Mouse (Mus musculus) C2C12 (cell line): ENCODE data around the gene Spen. TPM values are rescaled to one million over a fixed set of nuclear protein-coding genes. Genes with fewer than 3 reads are reported as not detected.

Source experiments
- H3K27me3 ChIP-seq: one replicate; pipeline ENCODE4 v1.6.1; 2011; ENCODE audit not compliant: control insufficient read depth, insufficient read depth, insufficient read length
- H3K36me3 ChIP-seq: one replicate; pipeline ENCODE4 v1.6.1; 2011; ENCODE audit not compliant: control insufficient read depth, insufficient read depth
- H3K4me3 ChIP-seq: one replicate; pipeline ENCODE4 v1.5.1; 2011; ENCODE audit warnings: mild to moderate bottlenecking, control low read depth; ENCODE audit not compliant: poor library complexity, insufficient read depth, severe bottlenecking
- H3K79me2 ChIP-seq: one replicate; pipeline ENCODE4 v1.6.1; 2011; ENCODE audit not compliant: control insufficient read depth, insufficient read depth
- H3K79me3 ChIP-seq: one replicate; pipeline ENCODE4 v1.6.1; 2011; ENCODE audit warnings: low read depth, control low read depth
- H3ac ChIP-seq: one replicate; pipeline ENCODE3; 2011; ENCODE audit warnings: low read depth; ENCODE audit not compliant: control insufficient read depth, insufficient read length
- CEBPB ChIP-seq: IDR thresholded peaks from one replicate; pipeline ENCODE4 v1.6.1; 2011; ENCODE audit warnings: low read depth, mild to moderate bottlenecking, control low read depth, moderate library complexity
- CTCF ChIP-seq: IDR thresholded peaks from one replicate; pipeline ENCODE4 v1.5.1; 2011; ENCODE audit not compliant: control insufficient read depth, insufficient read depth, insufficient read length
- FOSL1 ChIP-seq: IDR thresholded peaks from one replicate; pipeline ENCODE4 v1.8.0; 2011; ENCODE audit warnings: mild to moderate bottlenecking, low read length; ENCODE audit not compliant: poor library complexity, insufficient read depth, severe bottlenecking
- MAX ChIP-seq: IDR thresholded peaks from one replicate; pipeline ENCODE4 v1.6.1; 2011; ENCODE audit warnings: mild to moderate bottlenecking, control low read depth
- MYOD1 ChIP-seq: IDR thresholded peaks from one replicate; pipeline ENCODE4 v1.6.1; 2011; ENCODE audit warnings: low read depth; ENCODE audit not compliant: control insufficient read depth, insufficient read length
- MYOG ChIP-seq: IDR thresholded peaks from one replicate; pipeline ENCODE4 v1.6.1; 2011; ENCODE audit not compliant: control insufficient read depth, insufficient read length; ENCODE audit errors: extremely low read depth
- USF1 ChIP-seq: IDR thresholded peaks from one replicate; pipeline ENCODE4 v1.6.1; 2011; ENCODE audit warnings: low read depth, mild to moderate bottlenecking, control low read depth, moderate library complexity
- polyA plus RNA-seq: library from polyadenylated mRNA; unstranded; fragments of >200 nt; fragmentation: generic; extraction: Trizol; gene quantifications from one replicate; pipeline ENCODE4 v1.2.1, GENCODE M21; 2012; ENCODE audit warnings: missing spikeins

Spen gene
- polyA plus RNA-seq, 1 experiment = 12.1 TPM

- Histone ChIP-seq H3ac (no peak overlapping the region), H3K4me3 (no peak overlapping the region), H3K36me3 (peaks cover 49% of the 10 kb centered on the region), H3K79me3 (no peaks in the 10 kb centered on the region), H3K27me3 (no peaks in the 10 kb centered on the region), H3K79me2 (peaks cover under 1% of the 10 kb centered on the region)
- TF ChIP-seq FOSL1 (no peak), USF1 (no peak)
Measured at GRCm38 (mm10) chr4:141465512-141466288, 72.7 kb downstream of the Spen start.

GRCm38 (mm10) chr4:141464722-141465121 lies 73.7 kb downstream of the Spen start:
- H3K4me3 ChIP-seq = no peak overlapping the region

GRCm38 (mm10) chr4:141463472-141463871 lies 74.9 kb downstream of the Spen start:
- Histone ChIP-seq H3K36me3 (peaks cover 59% of the 10 kb centered on the region), H3K79me3 (peaks cover 14% of the 10 kb centered on the region), H3ac (no peak overlapping the region), H3K27me3 (no peaks in the 10 kb centered on the region), H3K4me3 (no peak overlapping the region), H3K79me2 (peaks cover 23% of the 10 kb centered on the region)
- TF ChIP-seq FOSL1 = no peak
- TF ChIP-seq MYOG = no peak
- TF ChIP-seq MYOD1 = no peak
- no peak for TF ChIP-seq MAX
- TF ChIP-seq USF1 = no peak
- TF ChIP-seq CEBPB = no peak
- TF ChIP-seq CTCF = no peak

More at GRCm38 (mm10) chr4:141464722-141465121, 73.7 kb downstream of the Spen start:
- TF ChIP-seq USF1 (no peak), MYOD1 (no peak), MAX (no peak), CTCF (no peak), FOSL1 (no peak), MYOG (no peak), CEBPB (no peak)
- H3K79me2 ChIP-seq = peaks cover 10% of the 10 kb centered on the region
- H3K36me3 ChIP-seq = peaks cover 57% of the 10 kb centered on the region
- H3K79me3 ChIP-seq = peaks cover 5% of the 10 kb centered on the region
- H3ac ChIP-seq = no peak overlapping the region
- H3K27me3 ChIP-seq = no peaks in the 10 kb centered on the region

- Histone ChIP-seq H3K79me3 (peaks cover 20% of the 10 kb centered on the region), H3K79me2 (peaks cover 41% of the 10 kb centered on the region), H3K36me3 (peaks cover 53% of the 10 kb centered on the region), H3ac (no peak overlapping the region), H3K4me3 (no peak overlapping the region), H3K27me3 (no peaks in the 10 kb centered on the region)
- no peak for TF ChIP-seq CEBPB
- TF ChIP-seq FOSL1 = no peak
- TF ChIP-seq USF1 = no peak
- no peak for TF ChIP-seq MAX
- no peak for TF ChIP-seq MYOG
- TF ChIP-seq MYOD1 = no peak
- no peak for TF ChIP-seq CTCF
Measured at GRCm38 (mm10) chr4:141461576-141461975, 76.8 kb downstream of the Spen start.

- H3K27me3 ChIP-seq = no peaks in the 10 kb centered on the region
- peaks cover 46% of the 10 kb centered on the region for H3K79me2 ChIP-seq
- TF ChIP-seq MYOG (no peak), FOSL1 (no peak), USF1 (no peak), MYOD1 (no peak), CEBPB (no peak), CTCF (no peak), MAX (no peak)
- H3ac ChIP-seq = no peak overlapping the region
- H3K79me3 ChIP-seq = peaks cover 25% of the 10 kb centered on the region
- no peak overlapping the region for H3K4me3 ChIP-seq
- peaks cover 52% of the 10 kb centered on the region for H3K36me3 ChIP-seq
Measured at GRCm38 (mm10) chr4:141461088-141461487, 77.3 kb downstream of the Spen start.

GRCm38 (mm10) chr4:141460481-141460880 lies 77.9 kb downstream of the Spen start:
- H3K4me3 ChIP-seq = no peak overlapping the region
- H3K79me3 ChIP-seq = peaks cover 31% of the 10 kb centered on the region
- no peak for TF ChIP-seq MYOD1
- no peak for TF ChIP-seq MYOG
- TF ChIP-seq MAX = no peak
- TF ChIP-seq CEBPB = no peak
- no peak for TF ChIP-seq USF1
- TF ChIP-seq FOSL1 = no peak
- no peak for TF ChIP-seq CTCF
- H3ac ChIP-seq = no peak overlapping the region
- no peaks in the 10 kb centered on the region for H3K27me3 ChIP-seq
- H3K79me2 ChIP-seq = peaks cover 52% of the 10 kb centered on the region
- peaks cover 51% of the 10 kb centered on the region for H3K36me3 ChIP-seq
